12 mouse cellular contexts compared by ENCODE assay signal in the genomic region with DNA sequence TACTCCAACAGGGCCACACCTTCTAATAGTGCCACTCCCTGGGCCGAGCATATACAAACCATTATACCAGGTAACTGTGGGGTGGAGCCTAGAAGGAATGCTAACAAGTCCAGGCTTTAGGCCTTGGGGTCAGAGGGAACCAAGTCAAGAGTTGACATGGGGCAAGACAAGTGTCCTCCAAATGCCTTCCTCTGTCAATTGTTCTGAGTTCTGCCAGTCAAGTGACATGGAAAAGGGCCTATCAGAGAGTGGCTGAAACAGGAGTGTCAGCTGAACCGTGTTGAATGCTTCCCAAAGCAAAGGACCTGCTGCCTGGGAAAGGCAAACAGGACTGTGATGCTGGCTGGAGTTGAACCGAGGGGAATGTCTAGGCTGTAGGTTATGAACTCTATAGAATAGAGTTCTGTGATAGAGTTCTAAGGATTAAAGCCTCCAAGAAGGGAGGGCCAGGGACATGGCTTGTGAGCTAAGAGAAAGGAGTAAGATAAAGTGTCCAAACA. TPM values are rescaled to one million over a fixed set of nuclear protein-coding genes. Genes with fewer than 3 reads are reported as not detected.
A peak's percentile ranks its signal among the peaks of the same experiment; 100 is the strongest.
DNase-seq lines count a peak whose midpoint lies in the region; ATAC-seq and TF ChIP-seq lines count a peak whose summit lies in the region.
"Had no signal": no experiment of that assay in that cellular context is flagged by ENCODE, and none has a peak within 500 bp of the region (broad histone marks: within the 10 kb centered on the region; RNA-seq: fewer than 3 reads in every experiment).

No protein-coding gene starts in this region.

- H3K9me3 ChIP-seq in forebrain, embryonic 13.5 days (replicated peaks) = no peaks in the 10 kb centered on the region
- no peaks in the 10 kb centered on the region for H3K9me3 ChIP-seq in forebrain, embryonic 12.5 days
- no peaks in the 10 kb centered on the region for H3K9me3 ChIP-seq in lung, embryonic 14.5 days (ENCODE audit: low read depth, low read length)
- no peaks in the 10 kb centered on the region for H3K9me3 ChIP-seq in limb, embryonic 11.5 days (ENCODE audit: control insufficient read depth, low read length)
- no peaks in the 10 kb centered on the region for H3K9me3 ChIP-seq in neural tube, embryonic 13.5 days
- H3K9me3 ChIP-seq: megakaryocyte, embryonic 14.5 days had no signal

- no peak for ATAC-seq in forebrain, embryonic 13.5 days
- ATAC-seq in forebrain, embryonic 12.5 days (ENCODE audit: low FRiP score) = no peak
- peak; percentile 2; the same call in 1 of the 2 replicates for ATAC-seq in lung, embryonic 14.5 days (ENCODE audit: insufficient read depth)
- no peak for ATAC-seq in limb, embryonic 11.5 days (ENCODE audit: insufficient number of reproducible peaks, low FRiP score, low TSS enrichment, low read depth)
- no peak for ATAC-seq in neural tube, embryonic 13.5 days (ENCODE audit: low read depth)
- ATAC-seq in megakaryocyte progenitor cell, adult 5-6 weeks (replicated peaks; ENCODE audit: poor library complexity) = no peak

- no peak overlapping the region for H3K9ac ChIP-seq in forebrain, embryonic 13.5 days
- H3K9ac ChIP-seq in forebrain, embryonic 12.5 days = no peak overlapping the region
- H3K9ac ChIP-seq in lung, embryonic 14.5 days = no peak overlapping the region; the same call in 1 of the 2 replicates
- no peak overlapping the region for H3K9ac ChIP-seq in limb, embryonic 11.5 days (ENCODE audit: low read length)
- H3K9ac ChIP-seq in neural tube, embryonic 13.5 days = peak overlapping the region; percentile 47; the same call in 1 of the 2 replicates

- H3K27me3 ChIP-seq in forebrain, embryonic 13.5 days = peaks cover 49% of the 10 kb centered on the region
- H3K27me3 ChIP-seq in forebrain, embryonic 12.5 days = peaks cover 69% of the 10 kb centered on the region
- no peaks in the 10 kb centered on the region for H3K27me3 ChIP-seq in lung, embryonic 14.5 days (ENCODE audit: insufficient read depth, low read length)
- H3K27me3 ChIP-seq in limb, embryonic 11.5 days (ENCODE audit: control insufficient read depth, insufficient read depth, low read length) = no peaks in the 10 kb centered on the region
- peaks cover 9% of the 10 kb centered on the region for H3K27me3 ChIP-seq in neural tube, embryonic 13.5 days

- DNase-seq in lung, embryonic 14.5 days = no peak
- no peak for DNase-seq in lung, postnatal 10 days
- no peak for DNase-seq in limb, embryonic 11.5 days (ENCODE audit: low spot score)
- no peak for DNase-seq in ovary, postnatal 10 days (ENCODE audit: low spot score)

- no peak overlapping the region for H3K4me3 ChIP-seq in forebrain, embryonic 13.5 days
- no peak overlapping the region for H3K4me3 ChIP-seq in forebrain, embryonic 12.5 days (replicated peaks)
- H3K4me3 ChIP-seq in lung, embryonic 14.5 days (ENCODE audit: low read depth, low read length) = no peak overlapping the region
- no peak overlapping the region for H3K4me3 ChIP-seq in limb, embryonic 11.5 days (ENCODE audit: low read depth, low read length)
- H3K4me3 ChIP-seq in neural tube, embryonic 13.5 days = no peak overlapping the region

- peaks cover 14% of the 10 kb centered on the region for H3K4me1 ChIP-seq in forebrain, embryonic 13.5 days
- peaks cover 14% of the 10 kb centered on the region for H3K4me1 ChIP-seq in forebrain, embryonic 12.5 days
- H3K4me1 ChIP-seq in lung, embryonic 14.5 days (ENCODE audit: insufficient read depth) = peaks cover 8% of the 10 kb centered on the region; the same call in 1 of the 2 replicates
- 0 out of 2 replicates have a peak, but pooled peaks cover 6% of the 10 kb centered on the region for H3K4me1 ChIP-seq in limb, embryonic 11.5 days (ENCODE audit: control insufficient read depth, insufficient read depth, low read length)
- H3K4me1 ChIP-seq in neural tube, embryonic 13.5 days (replicated peaks) = peaks cover 14% of the 10 kb centered on the region

- TF ChIP-seq CTCF in lung, embryonic 14.5 days (IDR thresholded peaks at IDR 0.05; ENCODE audit: low read depth) = no peak

- H3K27ac ChIP-seq in forebrain, embryonic 13.5 days = no peak overlapping the region
- H3K27ac ChIP-seq in forebrain, embryonic 12.5 days = no peak overlapping the region
- H3K27ac ChIP-seq in lung, embryonic 14.5 days (ENCODE audit: low read depth) = peak overlapping the region; percentile 87
- peak overlapping the region; percentile 43; the same call in 1 of the 2 replicates for H3K27ac ChIP-seq in limb, embryonic 11.5 days (replicated peaks; ENCODE audit: low read depth, low read length)
- H3K27ac ChIP-seq in neural tube, embryonic 13.5 days (replicated peaks) = 0 out of 2 replicates have a peak overlapping the region, but pooled peaks have one; percentile 83

- no peaks in the 10 kb centered on the region for H3K36me3 ChIP-seq in forebrain, embryonic 13.5 days (ENCODE audit: poor library complexity, severe bottlenecking)
- H3K36me3 ChIP-seq in forebrain, embryonic 12.5 days (replicated peaks) = no peaks in the 10 kb centered on the region
- H3K36me3 ChIP-seq in lung, embryonic 14.5 days (ENCODE audit: insufficient read depth) = no peaks in the 10 kb centered on the region
- no peaks in the 10 kb centered on the region for H3K36me3 ChIP-seq in limb, embryonic 11.5 days (ENCODE audit: control insufficient read depth, insufficient read depth, low read length)
- H3K36me3 ChIP-seq in neural tube, embryonic 13.5 days = no peaks in the 10 kb centered on the region

- H3K4me2 ChIP-seq in forebrain, embryonic 13.5 days = peak overlapping the region; percentile 62; the same call in 1 of the 2 replicates
- H3K4me2 ChIP-seq in forebrain, embryonic 12.5 days = no peak overlapping the region
- H3K4me2 ChIP-seq in lung, embryonic 14.5 days = peak overlapping the region; percentile 65; the same call in 1 of the 2 replicates
- no peak overlapping the region for H3K4me2 ChIP-seq in limb, embryonic 11.5 days (ENCODE audit: low read depth, severe bottlenecking)
- no peak overlapping the region; the same call in 1 of the 2 replicates for H3K4me2 ChIP-seq in neural tube, embryonic 13.5 days

- 86% methylated on average over 3 of the region's 3 CpGs for WGBS in forebrain, embryonic 13.5 days
- 78% methylated on average over 3 of the region's 3 CpGs for whole genome bisulfite sequencing in forebrain, embryonic 12.5 days
- WGBS in lung, embryonic 14.5 days = 69% methylated on average over 3 of the region's 3 CpGs
- 88% methylated on average over 3 of the region's 3 CpGs for WGBS in limb, embryonic 11.5 days
- WGBS in neural tube, embryonic 13.5 days = 85% methylated on average over 3 of the region's 3 CpGs

RNA-seq across cellular contexts. Expression of a gene that starts 5.9 kb away (rescaled TPM):
- polyA plus RNA-seq in forebrain, embryonic 13.5 days (2015; fragmentation: Nextera tagmentation; extraction: Ambion mirVana) = 0.12 and 0.24 TPM in 2 replicates
- 0.08 and 0.19 TPM in 2 replicates for polyA plus RNA-seq in forebrain, embryonic 12.5 days (2016; fragmentation: Nextera tagmentation; extraction: Ambion mirVana)
- polyA plus RNA-seq in lung, embryonic 14.5 days (2014; fragmentation: Nextera tagmentation; extraction: Ambion mirVana) = 0.13 and 0.19 TPM in 2 replicates
- not detected in 2 replicates for polyA plus RNA-seq in limb, embryonic 11.5 days (2014; fragmentation: Nextera tagmentation; extraction: Ambion mirVana)
- polyA plus RNA-seq in neural tube, embryonic 13.5 days (2015; fragmentation: Nextera tagmentation; extraction: Ambion mirVana) = 0.17 and 0.22 TPM in 2 replicates
- total RNA-seq in megakaryocyte progenitor cell, adult 5-6 weeks (2015) = not detected in 2 replicates
- total RNA-seq in megakaryocyte progenitor cell, adult 5-6 weeks (2017) = not detected in 2 replicates
- polyA plus RNA-seq: inflammation-experienced regulatory T-cells, adult 6 months had no signal

RNA-seq across cellular contexts. Expression of a gene that starts 26.2 kb away (rescaled TPM):
- 0.31 and 0.45 TPM in 2 replicates for polyA plus RNA-seq in forebrain, embryonic 13.5 days (2015; fragmentation: Nextera tagmentation; extraction: Ambion mirVana)
- polyA plus RNA-seq in forebrain, embryonic 12.5 days (2016; fragmentation: Nextera tagmentation; extraction: Ambion mirVana) = 0.26 and 0.38 TPM in 2 replicates
- polyA plus RNA-seq in lung, embryonic 14.5 days (2014; fragmentation: Nextera tagmentation; extraction: Ambion mirVana) = 0.12 and 0.30 TPM in 2 replicates
- 0.10 and 0.32 TPM in 2 replicates for polyA plus RNA-seq in limb, embryonic 11.5 days (2014; fragmentation: Nextera tagmentation; extraction: Ambion mirVana)
- 0.52 and 0.72 TPM in 2 replicates for polyA plus RNA-seq in neural tube, embryonic 13.5 days (2015; fragmentation: Nextera tagmentation; extraction: Ambion mirVana)
- not detected in 2 replicates for total RNA-seq in megakaryocyte progenitor cell, adult 5-6 weeks (2015)
- total RNA-seq in megakaryocyte progenitor cell, adult 5-6 weeks (2017) = not detected in 2 replicates
- total RNA-seq: gastrocnemius, postnatal 14 days had no signal
- polyA plus RNA-seq: C2C12; inflammation-experienced regulatory T-cells, adult 6 months had no signal

RNA-seq across cellular contexts. Expression of a gene that starts 35.4 kb away (rescaled TPM):
- 29.5 and 34.1 TPM in 2 replicates for polyA plus RNA-seq in forebrain, embryonic 13.5 days (2015; fragmentation: Nextera tagmentation; extraction: Ambion mirVana)
- 29.8 and 30.3 TPM in 2 replicates for polyA plus RNA-seq in forebrain, embryonic 12.5 days (2016; fragmentation: Nextera tagmentation; extraction: Ambion mirVana)
- 37.4 and 39.9 TPM in 2 replicates for polyA plus RNA-seq in lung, embryonic 14.5 days (2014; fragmentation: Nextera tagmentation; extraction: Ambion mirVana)
- 37.4 and 41.9 TPM in 2 replicates for polyA plus RNA-seq in limb, embryonic 11.5 days (2014; fragmentation: Nextera tagmentation; extraction: Ambion mirVana)
- polyA plus RNA-seq in neural tube, embryonic 13.5 days (2015; fragmentation: Nextera tagmentation; extraction: Ambion mirVana) = 38.7 and 44.0 TPM in 2 replicates
- 5.0 and 5.6 TPM in 2 replicates for total RNA-seq in megakaryocyte progenitor cell, adult 5-6 weeks (2015)
- total RNA-seq in megakaryocyte progenitor cell, adult 5-6 weeks (2017) = 1.8 and 5.6 TPM in 2 replicates

Comparison
In these comparisons a context has a peak if more than half of its experiments do, and no peak if none do; other contexts are left out.
1. H3K4me2 ChIP-seq: peak in forebrain, embryonic 13.5 days (single experiment) and lung, embryonic 14.5 days (single experiment); none in forebrain, embryonic 12.5 days (single experiment), limb, embryonic 11.5 days (single experiment) and neural tube, embryonic 13.5 days (single experiment).
2. H3K27ac ChIP-seq: peak in lung, embryonic 14.5 days (single experiment), limb, embryonic 11.5 days (single experiment) and neural tube, embryonic 13.5 days (single experiment); none in forebrain, embryonic 13.5 days (single experiment) and forebrain, embryonic 12.5 days (single experiment).